Mouse (Mus musculus) granulocyte monocyte progenitor cell, adult 5-6 weeks (primary cell): ENCODE measurements around the gene Magi1. TPM values are rescaled to one million over a fixed set of nuclear protein-coding genes. Genes with fewer than 3 reads are reported as not detected.
A peak's percentile ranks its signal among the peaks of the same experiment; 100 is the strongest.

Experiments used
- ATAC-seq: replicated peaks from 2 replicates; pipeline ENCODE4 v1.8.0; 2016; ENCODE audit warnings: mild to moderate bottlenecking, moderate TSS enrichment, inconsistent platforms; ENCODE audit not compliant: poor library complexity, severe bottlenecking
- total RNA-seq, 2 experiments: library from RNA; stranded (forward) in 1 of 2; stranded (reverse) in 1 of 2; fragments of 200-712, 200-1000 nt in 1 of 2; fragments of >200 nt in 1 of 2; fragmentation: Nextera tagmentation in 1 of 2; gene quantifications; 2 replicates each; pipeline ENCODE4 v1.2.3; 2014 to 2017

Gene Magi1
- total RNA-seq, 2 experiments from 2014 or later: 0.10 TPM; not detected in 1

GRCm38 (mm10) chr6:94259981-94260380 is 23.7 kb downstream of the Magi1 start:
- no peak for ATAC-seq

- no peak for ATAC-seq
These were observed 25.9 kb downstream of the Magi1 start for GRCm38 (mm10) chr6:94257831-94258173.

- ATAC-seq: no peak
These were observed 26.5 kb downstream of the Magi1 start for GRCm38 (mm10) chr6:94256982-94257830.

GRCm38 (mm10) chr6:94253943-94254342 is 29.8 kb downstream of the Magi1 start:
- peak; percentile 100 for ATAC-seq

- ATAC-seq: no peak
These were observed 32.3 kb downstream of the Magi1 start for GRCm38 (mm10) chr6:94251358-94251945.

GRCm38 (mm10) chr6:94249286-94249790 is 34.4 kb downstream of the Magi1 start:
- ATAC-seq: no peak

GRCm38 (mm10) chr6:94241251-94241650 is 42.5 kb downstream of the Magi1 start:
- no peak for ATAC-seq

GRCm38 (mm10) chr6:94238643-94239042 is 45.1 kb downstream of the Magi1 start:
- ATAC-seq: no peak

GRCm38 (mm10) chr6:94236899-94237298 is 46.8 kb downstream of the Magi1 start:
- ATAC-seq: no peak

GRCm38 (mm10) chr6:94232243-94232785 is 51.4 kb downstream of the Magi1 start:
- ATAC-seq: no peak

- ATAC-seq: no peak
These were observed 51.9 kb downstream of the Magi1 start for GRCm38 (mm10) chr6:94231831-94232230.

- ATAC-seq: no peak
These were observed 52.4 kb downstream of the Magi1 start for GRCm38 (mm10) chr6:94231367-94231766.

- no peak for ATAC-seq
These were observed 52.8 kb downstream of the Magi1 start for GRCm38 (mm10) chr6:94230918-94231317.

- no peak for ATAC-seq
These were observed 53.6 kb downstream of the Magi1 start for GRCm38 (mm10) chr6:94230129-94230528.

- no peak for ATAC-seq
These were observed 57.5 kb downstream of the Magi1 start for GRCm38 (mm10) chr6:94226262-94226661.

GRCm38 (mm10) chr6:94225832-94226231 is 57.9 kb downstream of the Magi1 start:
- ATAC-seq: no peak

- ATAC-seq: no peak
These were observed 58.6 kb downstream of the Magi1 start for GRCm38 (mm10) chr6:94225091-94225490.

- ATAC-seq: no peak
These were observed 61.5 kb downstream of the Magi1 start for GRCm38 (mm10) chr6:94222253-94222652.

- ATAC-seq: no peak; the same call in 1 of the 2 replicates
These were observed 62.0 kb downstream of the Magi1 start for GRCm38 (mm10) chr6:94221750-94222149.

GRCm38 (mm10) chr6:94218076-94218475 is 65.6 kb downstream of the Magi1 start:
- ATAC-seq: no peak

- no peak for ATAC-seq
These were observed 67.9 kb downstream of the Magi1 start for GRCm38 (mm10) chr6:94215834-94216233.
